ENCODE assay signal across 8 mouse cellular contexts in genomic region chr14:19839600-19840332, GRCm38 (mm10). TPM values are rescaled to one million over a fixed set of nuclear protein-coding genes. Genes with fewer than 3 reads are reported as not detected.
DNase-seq lines count a peak whose midpoint lies in the region; ATAC-seq lines count a peak whose summit lies in the region.

No protein-coding gene starts in this region.

- intact Hi-C loops in left cerebral cortex, postnatal 25 days (cut with DNase I): loop anchor here (1.0 to 10.0 kb wide), 3 partner anchors 138 to 425 kb away; partner anchors contain the start of genes Gng2 and Kcnk16

- peak; percentile 72 for ATAC-seq in inflammation-experienced regulatory T-cells, adult 6 months
- peak; percentile 73 for ATAC-seq in megakaryocyte-erythroid progenitor cell, adult 5-6 weeks (replicated peaks; ENCODE audit: low FRiP score, low TSS enrichment, poor library complexity, severe bottlenecking)

- DNase-seq in testis, postnatal 10 days (ENCODE audit: low spot score): peak; percentile 78
- DNase-seq in testis, postnatal 14 days (ENCODE audit: low spot score): no peak
- peak; percentile 75 for DNase-seq in embryo, embryonic 11 days
- peak; percentile 14 for DNase-seq in gastrocnemius, postnatal 25 days
- DNase-seq in left cerebral cortex, postnatal 25 days (ENCODE audit: low spot score in 2 of 2): peak; percentile 77 to 78
- peak; percentile 77 for DNase-seq in right cerebral cortex, postnatal 4 days

RNA-seq across cellular contexts. Expression of gene Rtraf, which starts 16.1 kb away (rescaled TPM):
- 10 to 100 TPM; 67.2 to 70.5 TPM for total RNA-seq in gastrocnemius, postnatal 25 days (2021)
- 100 to 1,000 TPM; 116 to 145 (median 118) TPM for polyA plus RNA-seq in inflammation-experienced regulatory T-cells, adult 6 months (2017; shearing (Covaris generic))
- 10 to 100 TPM; 41.4 to 44.9 TPM for total RNA-seq in left cerebral cortex, postnatal 25 days (2021)
- total RNA-seq in megakaryocyte-erythroid progenitor cell, adult 5-6 weeks (2014; fragmentation: Nextera tagmentation): 140 and 150 TPM in 2 replicates
- total RNA-seq in megakaryocyte-erythroid progenitor cell, adult 5-6 weeks (2017): 172 and 195 TPM in 2 replicates
